Mouse (Mus musculus) bone marrow, adult 2 months (tissue): ENCODE data around the gene Mrps34.

Experiments used
- CTCF ChIP-seq: fragments of 200-500 bp; IDR thresholded peaks from 2 replicates; pipeline ENCODE4 v1.5.1; 2011; ENCODE audit warnings: low read length, control low read depth; ENCODE audit not compliant: control insufficient read depth, insufficient read depth
- POLR2A ChIP-seq: fragments of 200-500 bp; IDR thresholded peaks from 2 replicates; pipeline ENCODE4 v1.6.1; 2011; ENCODE audit warnings: low read depth, mild to moderate bottlenecking, control low read depth, low read length, borderline replicate concordance; ENCODE audit not compliant: control insufficient read depth

DNA sequence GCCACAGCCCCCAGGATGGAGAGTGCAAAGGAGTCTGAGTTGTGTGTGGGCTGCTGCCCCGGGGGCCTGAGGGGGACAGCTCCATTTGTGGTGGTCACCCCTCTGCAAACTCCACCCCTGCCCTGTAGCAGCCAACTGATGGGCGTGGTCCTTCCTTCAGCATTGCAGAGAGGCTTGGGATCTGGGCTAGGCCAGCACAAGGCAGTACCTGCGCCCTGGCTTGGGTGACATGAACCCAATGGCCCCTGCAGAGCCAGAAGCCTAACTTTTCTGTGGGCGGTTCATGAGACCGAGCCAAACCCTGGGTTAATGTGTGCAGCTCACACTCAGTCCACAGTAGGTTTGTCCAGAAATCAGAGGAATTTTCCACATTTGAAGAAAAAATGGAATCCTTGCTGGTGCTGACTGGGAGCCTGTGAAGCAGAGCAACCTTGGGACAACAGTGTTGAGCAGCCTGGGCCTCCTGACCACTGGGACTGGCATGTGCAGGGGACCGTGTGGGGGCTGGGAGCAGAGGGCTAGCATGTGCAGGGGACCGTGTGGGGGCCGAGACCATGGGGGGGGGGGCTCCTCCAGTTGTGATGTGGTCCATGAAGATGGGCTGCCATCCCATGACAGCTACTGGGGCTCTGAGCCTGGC is 37.0 kb upstream of the Mrps34 start:
- TF ChIP-seq CTCF (no peak), POLR2A (0 out of 2 replicates have a peak, but pooled peaks have one; percentile 18)
